9 mouse cellular contexts compared by ENCODE assay signal in genomic region chr2:90886436-90886835, GRCm38 (mm10). TPM values are rescaled to one million over a fixed set of nuclear protein-coding genes. Genes with fewer than 3 reads are reported as not detected.
DNase-seq lines count a peak whose midpoint lies in the region; ATAC-seq lines count a peak whose summit lies in the region.
"Had no signal": no experiment of that assay in that cellular context is flagged by ENCODE, and none has a peak within 500 bp of the region (broad histone marks: within the 10 kb centered on the region; RNA-seq: fewer than 3 reads in every experiment).

No protein-coding gene starts in this region.

- no peaks in the 10 kb centered on the region for H3K36me3 ChIP-seq in kidney, embryonic 16.5 days (ENCODE audit: insufficient read depth, low read length)
- no peaks in the 10 kb centered on the region for H3K36me3 ChIP-seq in forebrain, embryonic 12.5 days (replicated peaks)
- no peaks in the 10 kb centered on the region for H3K36me3 ChIP-seq in intestine, embryonic 15.5 days
- H3K36me3 ChIP-seq in neural tube, embryonic 14.5 days (ENCODE audit: control insufficient read depth, insufficient read depth, low read length) = 0 out of 2 replicates have a peak, but pooled peaks cover 4% of the 10 kb centered on the region

- WGBS in kidney, embryonic 16.5 days = 31% methylated on average over 6 of the region's 6 CpGs
- 24% methylated on average over 6 of the region's 6 CpGs for WGBS in forebrain, embryonic 12.5 days
- 36% methylated on average over 6 of the region's 6 CpGs for WGBS in intestine, embryonic 15.5 days
- 12% methylated on average over 6 of the region's 6 CpGs for WGBS in neural tube, embryonic 14.5 days

- H3K4me2 ChIP-seq in kidney, embryonic 16.5 days (replicated peaks; ENCODE audit: low read depth, low read length) = peak overlapping the region; percentile 85; the same call in 1 of the 2 replicates
- peak overlapping the region; percentile 92 for H3K4me2 ChIP-seq in forebrain, embryonic 12.5 days
- peak overlapping the region; percentile 95 for H3K4me2 ChIP-seq in intestine, embryonic 15.5 days (replicated peaks)
- peak overlapping the region; percentile 75 for H3K4me2 ChIP-seq in neural tube, embryonic 14.5 days (ENCODE audit: low read depth, low read length)

- H3K27ac ChIP-seq in kidney, embryonic 16.5 days (ENCODE audit: low read length) = no peak overlapping the region
- peak overlapping the region; percentile 75; the same call in 1 of the 2 replicates for H3K27ac ChIP-seq in forebrain, embryonic 12.5 days
- no peak overlapping the region for H3K27ac ChIP-seq in intestine, embryonic 15.5 days
- H3K27ac ChIP-seq in neural tube, embryonic 14.5 days (ENCODE audit: low read depth, low read length) = peak overlapping the region; percentile 92

- peak overlapping the region; percentile 54 for H3K4me3 ChIP-seq in kidney, embryonic 16.5 days (ENCODE audit: low read length)
- peak overlapping the region; percentile 58 for H3K4me3 ChIP-seq in forebrain, embryonic 12.5 days (replicated peaks)
- H3K4me3 ChIP-seq in intestine, embryonic 15.5 days (replicated peaks) = peak overlapping the region; percentile 49; the same call in 1 of the 2 replicates
- peak overlapping the region; percentile 68 for H3K4me3 ChIP-seq in neural tube, embryonic 14.5 days (ENCODE audit: low read depth, low read length)

- no peaks in the 10 kb centered on the region for H3K9me3 ChIP-seq in kidney, embryonic 16.5 days (ENCODE audit: low read length)
- H3K9me3 ChIP-seq in forebrain, embryonic 12.5 days = no peaks in the 10 kb centered on the region
- no peaks in the 10 kb centered on the region for H3K9me3 ChIP-seq in intestine, embryonic 15.5 days
- no peaks in the 10 kb centered on the region for H3K9me3 ChIP-seq in neural tube, embryonic 14.5 days (ENCODE audit: control insufficient read depth, low read length)

- H3K4me1 ChIP-seq in kidney, embryonic 16.5 days (ENCODE audit: insufficient read depth, low read length) = peaks cover 10% of the 10 kb centered on the region
- peaks cover 35% of the 10 kb centered on the region for H3K4me1 ChIP-seq in forebrain, embryonic 12.5 days
- H3K4me1 ChIP-seq in intestine, embryonic 15.5 days (replicated peaks) = peaks cover 17% of the 10 kb centered on the region
- peaks cover 36% of the 10 kb centered on the region for H3K4me1 ChIP-seq in neural tube, embryonic 14.5 days (ENCODE audit: control insufficient read depth, insufficient read depth, low read length)

- DNase-seq in kidney, postnatal 36 days = no peak
- DNase-seq in gastrocnemius, postnatal 25 days = no peak
- no peak for DNase-seq in layer of hippocampus, adult 8-10 months (ENCODE audit: low spot score in 2 of 2)
- DNase-seq: lung, postnatal 36 days had no signal

- no peak for ATAC-seq in kidney, embryonic 16.5 days (ENCODE audit: low FRiP score, low TSS enrichment)
- ATAC-seq in forebrain, embryonic 12.5 days (ENCODE audit: low FRiP score) = no peak
- ATAC-seq in intestine, embryonic 15.5 days = no peak
- ATAC-seq in neural tube, embryonic 14.5 days (ENCODE audit: low read depth) = 0 out of 2 replicates have a peak, but pooled peaks have one; percentile 1
- no peak for ATAC-seq in erythroid progenitor cell, adult 5-6 weeks (replicated peaks; ENCODE audit: low FRiP score, poor library complexity, severe bottlenecking)

- peak overlapping the region; percentile 66; the same call in 1 of the 2 replicates for H3K9ac ChIP-seq in kidney, embryonic 16.5 days (replicated peaks; ENCODE audit: low read length)
- H3K9ac ChIP-seq in forebrain, embryonic 12.5 days = peak overlapping the region; percentile 76; the same call in 1 of the 2 replicates
- no peak overlapping the region for H3K9ac ChIP-seq in intestine, embryonic 15.5 days
- peak overlapping the region; percentile 92 for H3K9ac ChIP-seq in neural tube, embryonic 14.5 days (replicated peaks; ENCODE audit: low read depth, low read length)

- peaks cover 36% of the 10 kb centered on the region for H3K27me3 ChIP-seq in kidney, embryonic 16.5 days (ENCODE audit: insufficient read depth, low read length)
- H3K27me3 ChIP-seq in forebrain, embryonic 12.5 days = peaks cover 74% of the 10 kb centered on the region
- peaks cover 41% of the 10 kb centered on the region for H3K27me3 ChIP-seq in intestine, embryonic 15.5 days (replicated peaks)
- H3K27me3 ChIP-seq in neural tube, embryonic 14.5 days (ENCODE audit: control insufficient read depth, insufficient read depth, low read length) = peaks cover 7% of the 10 kb centered on the region

RNA-seq across cellular contexts. Expression of gene C1qtnf4, which starts 0.8 kb away (rescaled TPM):
- 6.5 and 7.0 TPM in 2 replicates for polyA plus RNA-seq in kidney, embryonic 16.5 days (2015; fragmentation: Nextera tagmentation; extraction: Ambion mirVana)
- polyA plus RNA-seq in forebrain, embryonic 12.5 days (2016; fragmentation: Nextera tagmentation; extraction: Ambion mirVana) = 15.9 and 28.0 TPM in 2 replicates
- polyA plus RNA-seq in intestine, embryonic 15.5 days (2015; fragmentation: Nextera tagmentation; extraction: Ambion mirVana) = 6.9 and 8.8 TPM in 2 replicates
- polyA plus RNA-seq in neural tube, embryonic 14.5 days (2014; fragmentation: Nextera tagmentation; extraction: Ambion mirVana) = 135 and 143 TPM in 2 replicates
- 1 to 10 TPM; 3.2 to 4.3 TPM for total RNA-seq in gastrocnemius, postnatal 25 days (2021)
- 100 to 1,000 TPM; 162 to 176 (median 166) TPM for total RNA-seq in layer of hippocampus, adult 8-10 months (2022)
- not detected in 2 replicates for total RNA-seq in erythroid progenitor cell, adult 5-6 weeks (2015; ENCODE audit: low replicate concordance)
- not detected in 2 replicates for total RNA-seq in erythroid progenitor cell, adult 5-6 weeks (2017; ENCODE audit: low replicate concordance)

RNA-seq across cellular contexts. Expression of gene Kbtbd4, which starts 18.1 kb away (rescaled TPM):
- polyA plus RNA-seq in kidney, embryonic 16.5 days (2015; fragmentation: Nextera tagmentation; extraction: Ambion mirVana) = 46.8 and 50.2 TPM in 2 replicates
- polyA plus RNA-seq in forebrain, embryonic 12.5 days (2016; fragmentation: Nextera tagmentation; extraction: Ambion mirVana) = 59.1 and 61.2 TPM in 2 replicates
- polyA plus RNA-seq in intestine, embryonic 15.5 days (2015; fragmentation: Nextera tagmentation; extraction: Ambion mirVana) = 27.8 and 29.8 TPM in 2 replicates
- polyA plus RNA-seq in neural tube, embryonic 14.5 days (2014; fragmentation: Nextera tagmentation; extraction: Ambion mirVana) = 47.5 and 50.4 TPM in 2 replicates
- 10 to 100 TPM; 12.1 to 15.4 TPM for total RNA-seq in gastrocnemius, postnatal 25 days (2021)
- 10 to 100 TPM; 32.5 to 45.7 (median 34.0) TPM for total RNA-seq in layer of hippocampus, adult 8-10 months (2022)
- 9.0 and 11.3 TPM in 2 replicates for total RNA-seq in erythroid progenitor cell, adult 5-6 weeks (2015; ENCODE audit: low replicate concordance)
- total RNA-seq in erythroid progenitor cell, adult 5-6 weeks (2017; ENCODE audit: low replicate concordance) = 6.2 and 8.1 TPM in 2 replicates

RNA-seq across cellular contexts. Expression of gene Ndufs3, which starts 18.2 kb away (rescaled TPM):
- 246 and 251 TPM in 2 replicates for polyA plus RNA-seq in kidney, embryonic 16.5 days (2015; fragmentation: Nextera tagmentation; extraction: Ambion mirVana)
- 188 and 192 TPM in 2 replicates for polyA plus RNA-seq in forebrain, embryonic 12.5 days (2016; fragmentation: Nextera tagmentation; extraction: Ambion mirVana)
- 276 and 282 TPM in 2 replicates for polyA plus RNA-seq in intestine, embryonic 15.5 days (2015; fragmentation: Nextera tagmentation; extraction: Ambion mirVana)
- 229 and 259 TPM in 2 replicates for polyA plus RNA-seq in neural tube, embryonic 14.5 days (2014; fragmentation: Nextera tagmentation; extraction: Ambion mirVana)
- 100 to 1,000 TPM; 455 to 488 TPM for total RNA-seq in gastrocnemius, postnatal 25 days (2021)
- 100 to 1,000 TPM; 234 to 266 (median 248) TPM for total RNA-seq in layer of hippocampus, adult 8-10 months (2022)
- 54.1 and 60.9 TPM in 2 replicates for total RNA-seq in erythroid progenitor cell, adult 5-6 weeks (2015; ENCODE audit: low replicate concordance)
- total RNA-seq in erythroid progenitor cell, adult 5-6 weeks (2017; ENCODE audit: low replicate concordance) = 19.4 and 20.4 TPM in 2 replicates

RNA-seq across cellular contexts. Expression of gene Mtch2, which starts 39.5 kb away (rescaled TPM):
- polyA plus RNA-seq in kidney, embryonic 16.5 days (2015; fragmentation: Nextera tagmentation; extraction: Ambion mirVana) = 240 and 244 TPM in 2 replicates
- 214 and 215 TPM in 2 replicates for polyA plus RNA-seq in forebrain, embryonic 12.5 days (2016; fragmentation: Nextera tagmentation; extraction: Ambion mirVana)
- 332 and 357 TPM in 2 replicates for polyA plus RNA-seq in intestine, embryonic 15.5 days (2015; fragmentation: Nextera tagmentation; extraction: Ambion mirVana)
- 277 and 280 TPM in 2 replicates for polyA plus RNA-seq in neural tube, embryonic 14.5 days (2014; fragmentation: Nextera tagmentation; extraction: Ambion mirVana)
- total RNA-seq in gastrocnemius, postnatal 25 days (2021) = 100 to 1,000 TPM; 164 to 165 TPM
- 100 to 1,000 TPM; 115 to 131 (median 120) TPM for total RNA-seq in layer of hippocampus, adult 8-10 months (2022)
- 55.3 and 63.1 TPM in 2 replicates for total RNA-seq in erythroid progenitor cell, adult 5-6 weeks (2015; ENCODE audit: low replicate concordance)
- total RNA-seq in erythroid progenitor cell, adult 5-6 weeks (2017; ENCODE audit: low replicate concordance) = 50.0 and 56.9 TPM in 2 replicates

RNA-seq across cellular contexts. Expression of gene Celf1, which starts 53.7 kb away (rescaled TPM):
- polyA plus RNA-seq in kidney, embryonic 16.5 days (2015; fragmentation: Nextera tagmentation; extraction: Ambion mirVana) = 107 and 109 TPM in 2 replicates
- polyA plus RNA-seq in forebrain, embryonic 12.5 days (2016; fragmentation: Nextera tagmentation; extraction: Ambion mirVana) = 172 and 183 TPM in 2 replicates
- 81.3 and 82.3 TPM in 2 replicates for polyA plus RNA-seq in intestine, embryonic 15.5 days (2015; fragmentation: Nextera tagmentation; extraction: Ambion mirVana)
- polyA plus RNA-seq in neural tube, embryonic 14.5 days (2014; fragmentation: Nextera tagmentation; extraction: Ambion mirVana) = 77.6 and 80.8 TPM in 2 replicates
- total RNA-seq in gastrocnemius, postnatal 25 days (2021) = 10 to 100 TPM; 39.5 to 54.5 TPM
- 100 to 1,000 TPM; 119 to 137 (median 132) TPM for total RNA-seq in layer of hippocampus, adult 8-10 months (2022)
- 96.6 and 114 TPM in 2 replicates for total RNA-seq in erythroid progenitor cell, adult 5-6 weeks (2015; ENCODE audit: low replicate concordance)
- 117 and 119 TPM in 2 replicates for total RNA-seq in erythroid progenitor cell, adult 5-6 weeks (2017; ENCODE audit: low replicate concordance)

Comparison
In these comparisons a context has a peak if more than half of its experiments do, and no peak if none do; other contexts are left out.
1. H3K27ac ChIP-seq: peak in forebrain, embryonic 12.5 days (single experiment) and neural tube, embryonic 14.5 days (single experiment); none in kidney, embryonic 16.5 days (single experiment) and intestine, embryonic 15.5 days (single experiment).
2. Peak in every context shown above with its lines, with median percentiles within 50 percentile points of each other: H3K4me2 ChIP-seq and H3K4me3 ChIP-seq.